Mouse (Mus musculus) spleen, postnatal 14 days (tissue): ENCODE results near the gene Npw.

Source experiments
- DNase-seq, 2 experiments: peaks; one replicate each; pipeline ENCODE4 v3.0.0; 2021 to 2022; ENCODE audit warnings: low spot score in 2 of 2

Npw gene

DNA sequence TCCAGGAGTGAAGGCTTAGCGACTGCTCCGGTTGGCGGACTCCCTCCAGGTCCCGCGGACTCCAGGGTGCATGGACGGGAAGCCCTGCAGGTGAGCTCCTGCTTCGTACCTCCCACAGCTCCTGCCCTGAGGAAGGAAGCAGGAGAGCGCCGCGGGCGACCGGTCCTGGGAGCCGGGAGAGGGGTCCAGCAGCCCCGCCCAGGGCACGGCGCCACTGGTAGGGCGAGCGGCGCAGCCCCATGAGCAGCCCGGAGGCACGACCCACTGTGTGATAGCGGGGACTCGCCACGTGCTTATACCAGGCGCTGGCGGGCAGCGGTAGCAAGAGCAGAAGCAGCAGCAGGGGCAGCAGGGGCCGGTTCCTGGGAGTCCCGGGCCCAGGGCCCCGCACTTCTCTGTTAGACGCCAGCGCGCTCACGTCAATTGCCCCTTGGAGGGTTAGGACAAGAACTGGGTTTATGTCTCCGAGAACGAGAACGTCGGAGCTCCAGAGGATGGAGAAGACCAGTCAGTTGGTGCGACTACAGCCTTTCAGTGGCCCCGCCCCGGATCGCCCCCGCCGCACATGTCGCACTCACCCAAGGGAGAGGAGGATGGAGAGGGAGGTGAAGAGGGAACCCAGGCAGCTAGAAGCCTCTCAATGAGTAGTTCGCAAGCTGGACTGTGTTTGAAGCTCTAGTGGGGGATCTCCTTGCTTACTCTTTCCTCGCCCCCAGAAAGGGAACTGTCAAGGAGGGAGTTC, at the start of gene Npw:
Gene Npw, minus strand, starts transcription at position 441 of the 742 bp plus-strand sequence.
- no peak for DNase-seq

DNA sequence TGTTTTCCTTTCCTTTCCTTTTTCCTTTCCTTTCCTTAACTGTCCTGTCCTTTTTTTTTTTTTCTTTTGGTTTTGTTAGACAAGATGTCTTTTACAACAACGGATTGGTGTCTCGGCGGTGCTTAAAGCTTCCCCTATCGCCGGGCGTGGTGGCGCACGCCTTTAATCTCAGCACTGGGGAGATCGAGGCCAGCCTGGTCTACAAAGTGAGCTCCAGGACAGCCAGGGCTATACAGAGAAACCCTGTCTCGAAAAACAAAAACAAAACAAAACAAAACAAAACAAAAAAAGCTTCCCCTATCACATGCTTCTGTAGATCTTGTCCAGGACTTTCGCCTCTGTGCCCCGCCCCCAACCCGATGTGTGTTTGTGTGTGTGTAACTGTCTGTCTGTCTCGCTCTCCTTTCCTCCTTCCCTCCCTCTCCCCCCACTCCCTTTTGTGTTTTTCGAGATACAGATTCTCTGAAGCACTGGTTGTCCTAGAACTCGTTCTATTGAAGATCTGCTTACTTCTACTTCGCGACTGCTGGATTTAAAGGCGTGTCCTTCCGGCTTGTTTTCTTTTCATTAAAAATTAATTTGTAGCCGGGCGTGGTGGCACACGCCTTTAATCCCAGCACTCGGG, 49.7 kb upstream of the Npw start:
- no peak for DNase-seq

DNA sequence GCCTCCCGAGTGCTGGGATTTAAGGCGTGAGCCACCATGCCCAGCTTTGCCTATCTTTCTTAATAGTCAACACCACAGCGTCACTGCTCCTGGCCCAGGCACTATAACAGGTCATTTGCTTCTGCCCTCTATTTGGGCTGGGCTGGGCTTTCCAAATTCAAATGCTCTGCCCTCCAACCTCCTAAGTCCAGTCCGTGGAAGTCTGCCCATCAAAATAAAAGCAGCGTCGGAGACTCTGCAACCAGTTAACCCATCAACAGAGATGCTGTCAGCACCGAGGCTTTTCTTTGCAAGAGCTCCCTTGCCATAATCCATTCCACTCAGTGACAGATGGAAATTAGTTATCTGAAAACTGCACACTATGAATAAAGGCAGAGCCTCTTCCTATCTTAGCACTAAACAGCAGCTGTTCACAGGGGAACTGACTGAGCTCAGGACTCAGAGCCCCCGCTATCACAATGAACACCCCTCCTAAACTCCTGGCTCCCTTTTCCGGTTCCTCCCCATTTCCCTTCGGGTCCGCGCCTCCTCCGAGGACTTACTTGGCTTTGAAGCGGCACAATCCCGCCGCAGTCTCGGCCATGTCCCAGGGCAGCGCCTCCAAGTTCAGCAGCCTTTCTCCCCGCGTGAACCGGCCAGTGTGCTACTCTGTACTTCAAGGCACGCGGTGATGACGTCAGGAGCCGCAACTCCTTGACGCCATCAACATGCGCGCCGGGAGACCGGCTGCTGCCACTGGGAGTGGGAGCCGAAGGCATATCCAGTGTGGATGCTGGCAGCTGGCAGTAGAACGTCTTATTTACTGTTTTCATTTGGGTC, 48.9 kb upstream of the Npw start, which contains the start of gene Tbl3:
Gene Tbl3, minus strand, starts transcription at position 679 of the 819 bp plus-strand sequence.
- peak; percentile 78 to 92 for DNase-seq

DNA sequence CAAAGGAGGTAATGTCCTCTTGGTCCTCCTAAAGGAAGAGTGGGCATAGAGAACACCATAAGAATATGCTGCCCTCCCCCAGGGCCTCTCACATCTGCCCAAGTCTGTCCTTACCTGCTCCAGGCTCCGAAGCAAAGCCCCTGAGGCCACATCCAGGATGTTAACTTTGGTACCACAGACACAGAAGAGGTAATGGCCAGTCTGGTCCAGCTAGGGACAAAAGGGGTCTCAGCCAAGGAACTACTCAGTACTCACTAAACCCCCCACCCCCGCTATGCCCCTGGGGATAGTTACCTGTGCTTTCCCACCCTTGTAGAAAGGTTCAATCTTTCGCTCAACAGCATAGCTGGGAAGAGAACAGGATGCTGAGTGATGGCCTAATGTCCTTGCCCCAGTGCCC, 47.6 kb upstream of the Npw start:
- DNase-seq: no peak

DNA sequence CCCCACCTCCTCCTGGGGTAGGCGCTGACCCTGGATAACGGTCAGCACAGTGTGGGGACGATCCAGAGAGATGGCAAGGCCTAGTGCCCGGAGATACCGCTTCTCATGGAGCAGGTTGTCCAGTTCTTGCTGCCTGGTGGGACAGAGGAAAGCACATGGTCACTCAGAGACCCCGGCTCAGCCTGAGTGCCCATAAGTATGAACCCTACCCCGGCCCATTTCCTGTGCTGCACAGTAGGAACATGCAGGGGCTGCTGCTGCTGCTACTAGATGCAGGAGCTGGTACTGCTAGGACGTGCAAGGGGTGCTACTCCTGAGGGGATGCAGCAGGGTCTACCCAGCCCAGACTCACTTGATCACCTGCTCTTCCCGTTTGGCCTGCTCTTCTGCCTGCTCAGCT, 43.0 kb upstream of the Npw start:
- DNase-seq: no peak

DNA sequence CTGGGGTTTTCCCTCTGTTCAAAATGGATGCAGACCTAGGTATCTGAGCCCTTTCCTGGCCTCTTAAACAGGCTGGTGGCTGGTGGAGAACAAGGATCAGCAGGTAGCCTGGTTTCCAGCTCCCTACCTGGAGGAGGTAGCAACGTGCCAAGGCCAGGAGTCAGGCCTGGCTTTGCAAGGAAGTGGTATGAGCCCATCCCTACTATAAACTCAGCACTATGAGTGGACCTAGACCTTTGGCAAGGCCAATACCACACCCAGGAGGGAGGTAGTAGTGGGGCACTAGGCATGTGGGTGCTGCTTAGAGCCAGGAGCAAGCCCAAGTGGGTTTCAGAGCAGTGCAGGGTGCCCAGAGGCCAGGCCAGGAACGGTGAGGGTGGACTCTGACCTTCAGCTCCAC, 41.2 kb upstream of the Npw start:
- no peak for DNase-seq

DNA sequence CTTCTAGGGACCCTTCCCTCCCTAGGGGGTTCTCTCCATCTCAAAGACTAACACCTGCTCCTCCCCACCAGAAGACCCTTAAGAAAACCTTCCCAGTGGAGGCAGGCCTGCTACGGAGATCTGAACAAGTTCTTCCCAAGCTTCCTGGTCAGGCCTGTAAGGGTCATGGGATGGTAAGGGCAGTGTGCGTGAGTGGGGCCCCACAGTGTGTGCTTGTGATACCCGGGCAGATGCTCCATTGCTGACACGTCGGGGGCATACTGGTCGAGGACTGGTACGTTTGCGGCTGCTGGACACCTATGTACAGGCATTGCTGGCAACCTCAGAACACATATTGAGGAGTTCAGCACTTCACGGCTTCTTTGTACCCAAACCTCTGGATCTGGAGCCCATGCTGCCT, 40.5 kb upstream of the Npw start:
- DNase-seq: no peak

DNA sequence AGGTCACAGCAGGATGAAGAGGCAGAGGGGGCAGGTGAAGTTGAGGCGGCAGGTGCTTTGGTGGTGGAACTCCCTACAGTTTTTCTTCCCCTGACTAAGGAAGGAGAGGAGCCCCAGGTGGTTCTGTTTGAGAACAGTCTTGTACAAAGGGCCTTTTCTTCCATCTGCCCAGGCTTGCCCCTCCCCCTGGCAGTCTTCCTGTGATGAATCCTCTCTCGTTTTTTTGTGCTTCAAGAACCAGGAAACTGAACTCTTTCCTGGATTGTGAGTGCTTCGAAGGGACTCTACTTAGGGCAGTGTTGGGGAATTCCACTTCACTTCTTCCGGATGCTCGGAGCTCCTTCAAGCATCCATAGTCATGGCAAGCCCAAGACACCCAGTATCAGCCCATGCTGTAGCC, 39.7 kb upstream of the Npw start:
- no peak for DNase-seq

DNA sequence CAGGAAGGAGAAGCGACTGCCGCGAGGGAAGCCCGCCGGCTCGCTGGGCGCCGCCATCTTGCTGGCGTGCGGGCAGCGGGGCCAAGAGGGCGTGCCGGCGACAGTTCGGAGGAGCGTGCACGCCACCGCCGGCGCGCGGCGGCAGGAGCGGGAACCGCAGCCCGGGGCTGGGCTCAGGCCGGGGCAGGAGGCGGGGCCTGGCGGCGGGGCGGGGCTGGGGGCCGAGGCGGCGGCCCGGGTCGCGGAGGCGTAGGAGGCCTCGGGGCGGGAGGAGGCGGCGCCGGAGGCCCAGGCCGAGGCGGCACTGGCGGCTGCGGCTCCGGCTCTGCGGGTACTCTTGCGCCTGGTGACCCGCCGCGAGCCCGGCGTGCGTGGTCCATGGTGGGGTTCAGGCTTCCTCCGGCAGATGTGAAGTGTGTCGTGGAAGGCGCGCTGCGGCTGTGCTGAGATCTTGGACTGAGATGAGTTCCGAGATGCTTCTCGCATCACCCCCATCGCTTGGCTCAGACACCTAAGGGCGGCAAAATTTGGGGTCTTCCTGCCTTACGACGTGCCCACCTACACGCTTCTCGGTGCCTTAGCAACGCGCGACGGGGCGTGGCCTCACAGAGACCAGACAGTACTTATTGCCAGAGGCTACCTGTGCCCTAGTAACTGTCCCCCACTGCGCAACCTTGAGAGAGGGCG, 37.9 kb upstream of the Npw start, which contains the start of the genes Gfer and Noxo1:
Gene Gfer, minus strand, starts transcription at position 146 of the 687 bp plus-strand sequence.
Gene Noxo1, plus strand, starts transcription at position 224 of the 687 bp plus-strand sequence.
- peak; percentile 77 to 84 for DNase-seq

DNA sequence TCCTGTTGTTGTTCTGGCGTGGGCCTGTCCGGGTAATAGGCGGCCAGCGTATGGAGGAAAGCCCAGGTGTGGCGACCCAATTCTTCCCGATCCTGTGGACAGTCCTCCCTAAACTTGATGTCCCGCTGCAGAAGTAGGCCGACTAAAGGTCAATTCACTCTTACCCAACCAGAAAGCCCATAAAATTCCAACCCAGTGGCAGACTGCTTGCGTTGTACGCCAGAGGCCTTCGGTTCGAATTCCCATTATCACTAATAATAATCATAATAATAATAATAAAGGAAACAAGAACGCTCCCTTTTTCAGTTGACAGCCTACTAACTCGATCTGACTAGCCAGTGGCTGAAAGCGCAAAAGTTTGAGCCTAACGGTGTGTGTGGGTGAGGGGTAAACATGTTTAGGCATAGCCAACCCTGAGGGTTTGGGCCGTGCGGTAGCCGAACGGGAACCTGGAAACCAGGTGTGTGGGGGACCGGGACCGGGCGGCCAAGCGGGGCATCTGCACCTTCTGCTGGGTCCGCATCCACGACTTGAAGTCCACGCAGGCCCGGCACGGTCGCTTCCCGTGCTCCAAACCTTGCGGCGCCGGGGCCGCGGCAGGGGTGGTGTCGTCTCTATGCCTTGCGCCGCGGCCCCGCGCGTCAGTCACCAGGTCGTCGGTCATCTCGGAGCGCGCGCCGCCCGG, 37.2 kb upstream of the Npw start:
- DNase-seq: no peak

DNA sequence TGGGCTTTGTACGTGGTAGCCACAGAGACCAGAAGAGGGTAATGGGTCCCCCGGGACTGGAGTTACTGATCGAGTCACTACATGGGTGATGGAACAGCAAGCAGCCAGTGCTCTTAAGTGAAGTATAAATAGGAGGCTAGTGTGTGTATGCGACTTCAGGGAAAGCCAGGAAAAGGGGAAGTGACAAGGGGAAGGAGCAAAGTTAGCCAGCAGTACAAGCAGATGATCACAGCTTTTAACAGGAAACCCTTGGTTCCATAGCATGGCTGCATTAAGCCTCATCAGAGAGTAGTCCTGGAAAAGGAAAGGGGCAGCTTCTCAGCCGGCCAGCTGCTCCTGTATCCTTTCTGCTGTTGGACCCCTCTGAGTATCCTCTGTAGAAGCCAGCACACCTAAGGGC, 34.1 kb upstream of the Npw start:
- DNase-seq: no peak

DNA sequence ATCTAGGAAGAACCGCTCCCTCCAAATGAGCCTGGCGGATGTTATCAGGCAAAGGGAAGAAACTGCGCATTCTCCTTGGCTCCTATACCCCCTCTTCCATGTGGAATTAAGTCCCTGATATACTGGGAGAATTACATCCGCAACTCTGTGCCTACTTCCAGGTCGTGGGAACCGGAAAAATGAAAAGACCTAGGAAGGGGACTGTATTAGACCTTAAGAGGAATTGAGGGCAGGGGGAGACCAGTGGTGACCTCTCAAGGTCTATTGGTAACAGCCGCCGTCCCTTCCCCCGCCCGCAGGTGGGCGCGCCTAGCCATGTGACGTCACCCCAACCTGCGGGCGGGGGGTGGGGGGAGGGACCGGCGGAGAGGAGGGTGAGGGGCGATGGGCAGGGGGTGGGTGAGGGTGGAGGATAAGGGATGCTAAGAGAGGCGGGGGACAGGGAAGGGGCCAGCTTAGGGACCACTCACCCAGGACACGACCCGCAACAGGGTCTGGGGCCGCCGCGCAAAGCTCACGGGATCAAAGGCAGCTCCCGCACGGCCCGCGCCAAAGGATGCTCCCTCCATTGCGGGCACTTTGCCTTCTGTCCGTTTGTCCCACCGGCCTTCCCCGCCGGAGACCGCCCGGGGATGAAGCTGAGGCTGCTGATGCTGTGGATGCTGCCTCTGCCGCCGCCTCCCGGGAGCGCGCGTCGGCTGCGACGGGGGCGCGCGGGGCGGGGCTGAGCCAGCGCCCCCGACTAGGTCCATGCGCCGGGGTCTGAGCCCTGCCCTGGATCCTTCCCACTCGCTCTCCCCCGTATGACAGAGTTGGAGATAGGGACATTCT, 31.2 kb upstream of the Npw start, which contains the start of gene Syngr3:
Gene Syngr3, minus strand, starts transcription at position 705 of the 831 bp plus-strand sequence.
- DNase-seq: no peak

DNA sequence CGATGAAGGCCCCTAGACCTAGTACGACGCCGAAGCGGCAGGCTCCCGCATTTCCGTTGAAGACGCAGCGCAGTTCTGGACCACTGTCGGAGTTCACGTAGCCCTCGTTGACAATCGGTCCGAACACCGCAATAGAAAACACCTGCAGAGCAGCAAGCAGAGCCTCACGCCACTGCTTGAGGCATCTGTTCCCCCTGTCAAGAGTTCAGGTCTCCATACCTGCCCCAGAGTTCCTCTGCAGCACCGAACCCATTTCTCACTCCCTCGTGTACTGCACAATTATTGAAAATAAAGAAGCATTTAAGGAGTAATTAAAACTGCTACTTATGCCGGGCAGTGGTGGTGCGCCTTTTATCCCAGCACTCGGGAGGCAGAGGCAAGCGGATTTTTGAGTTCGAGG, 29.3 kb upstream of the Npw start:
- no peak for DNase-seq

DNA sequence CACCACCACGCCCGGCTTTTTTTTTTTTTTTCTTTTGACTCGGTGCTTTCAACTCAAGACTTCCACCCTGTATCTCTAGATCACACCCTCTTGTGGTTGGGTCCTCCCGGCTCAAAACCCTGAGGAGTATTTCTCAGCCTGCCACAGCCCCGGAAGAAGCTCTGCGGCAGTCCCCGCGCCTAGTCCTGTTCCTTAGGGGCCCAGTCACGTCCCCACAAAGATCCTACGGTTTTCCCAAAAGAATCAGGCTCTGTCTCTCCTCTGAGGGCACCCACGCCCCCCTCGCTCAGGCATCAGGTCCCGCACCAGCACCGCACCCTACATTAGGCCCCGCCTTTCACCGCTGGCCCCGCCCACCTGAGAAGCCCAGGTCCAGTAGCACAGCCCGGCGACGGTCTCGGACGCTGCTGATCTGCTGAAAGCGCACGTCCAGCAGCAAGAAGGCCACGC, 28.9 kb upstream of the Npw start:
- DNase-seq: peak; percentile 34 to 41

DNA sequence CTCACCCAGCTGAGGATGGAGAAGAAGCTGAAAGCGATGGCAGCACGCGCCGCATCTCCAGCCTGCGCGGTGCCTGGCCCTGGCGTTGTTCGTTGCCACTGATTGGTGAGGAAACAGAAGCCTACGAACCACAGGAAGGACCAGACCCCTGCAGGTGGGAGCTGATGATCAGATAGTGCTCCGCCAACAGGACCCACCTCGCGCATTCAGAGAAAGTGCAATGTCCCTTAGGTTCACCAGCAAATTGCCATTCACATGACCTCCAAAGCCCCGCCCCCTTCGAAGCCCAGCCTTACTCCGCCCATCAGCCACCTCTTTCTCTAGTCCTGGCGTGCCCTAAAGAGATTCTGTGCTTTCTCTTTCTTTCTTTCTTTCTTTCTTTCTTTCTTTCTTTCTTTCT, 28.3 kb upstream of the Npw start:
- DNase-seq: peak in 1 of 2 experiments; percentile 55

DNA sequence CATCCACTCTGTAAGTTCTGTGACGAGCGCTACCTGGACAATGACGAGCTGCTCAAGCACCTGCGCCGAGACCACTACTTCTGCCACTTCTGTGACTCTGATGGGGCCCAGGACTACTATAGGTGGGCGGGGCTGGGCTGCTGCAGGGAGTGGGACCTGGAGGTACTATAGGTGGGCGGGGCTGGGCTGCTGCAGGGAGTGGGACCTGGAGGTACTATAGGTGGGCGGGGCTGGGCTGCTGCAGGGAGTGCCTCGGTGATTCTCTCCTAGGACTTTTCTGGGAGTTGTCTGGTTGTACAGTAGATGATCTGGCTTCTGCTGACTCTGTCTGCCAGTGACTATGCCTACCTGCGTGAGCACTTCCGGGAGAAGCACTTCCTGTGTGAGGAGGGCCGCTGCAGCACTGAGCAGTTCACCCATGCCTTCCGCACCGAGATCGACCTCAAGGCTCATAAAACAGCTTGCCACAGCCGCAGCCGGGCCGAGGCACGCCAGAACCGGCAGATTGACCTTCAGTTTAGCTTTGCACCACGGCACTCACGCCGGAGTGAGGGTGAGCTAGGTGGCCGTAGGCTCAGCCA, 19.3 kb upstream of the Npw start:
- DNase-seq: no peak

DNA sequence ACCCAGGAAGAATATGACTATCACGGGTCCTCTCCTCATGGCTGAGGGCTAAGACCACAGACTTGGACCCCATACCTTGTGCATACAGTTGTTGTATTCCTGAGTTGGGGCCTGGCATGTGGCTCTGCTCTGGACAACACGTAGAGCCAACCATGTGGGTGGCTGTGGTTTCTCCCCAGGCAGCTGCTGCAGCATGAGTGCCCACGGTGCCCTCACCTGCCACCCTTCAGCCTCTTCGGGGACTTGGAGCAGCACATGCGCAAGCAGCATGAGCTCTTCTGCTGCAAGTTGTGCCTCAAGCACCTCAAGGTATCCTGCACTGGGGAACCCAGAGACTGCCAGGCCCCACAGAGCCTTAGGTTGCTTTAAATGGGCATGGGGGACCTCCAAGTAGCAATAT, 18.6 kb upstream of the Npw start:
- DNase-seq: no peak

DNA sequence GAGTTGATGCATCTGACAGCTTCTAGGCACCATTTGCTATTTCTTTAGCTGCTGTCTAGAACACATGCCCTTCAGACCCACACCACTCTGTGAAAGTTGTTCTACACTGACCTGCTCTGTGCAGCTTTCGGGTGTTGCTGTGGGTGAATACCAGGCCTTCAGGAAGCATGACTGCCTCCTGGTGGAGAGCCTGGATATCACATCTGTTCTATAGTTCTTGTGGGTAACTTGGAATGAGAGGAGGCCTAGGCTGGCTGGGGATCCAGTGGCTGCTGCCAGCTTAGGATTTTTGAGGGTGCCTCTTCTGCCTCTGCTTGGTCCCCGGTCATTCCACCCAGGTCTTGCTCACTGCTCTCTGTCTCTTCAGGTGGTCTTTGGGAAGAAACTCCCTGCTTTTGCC, 17.9 kb upstream of the Npw start:
- peak; percentile 45 to 75 for DNase-seq

DNA sequence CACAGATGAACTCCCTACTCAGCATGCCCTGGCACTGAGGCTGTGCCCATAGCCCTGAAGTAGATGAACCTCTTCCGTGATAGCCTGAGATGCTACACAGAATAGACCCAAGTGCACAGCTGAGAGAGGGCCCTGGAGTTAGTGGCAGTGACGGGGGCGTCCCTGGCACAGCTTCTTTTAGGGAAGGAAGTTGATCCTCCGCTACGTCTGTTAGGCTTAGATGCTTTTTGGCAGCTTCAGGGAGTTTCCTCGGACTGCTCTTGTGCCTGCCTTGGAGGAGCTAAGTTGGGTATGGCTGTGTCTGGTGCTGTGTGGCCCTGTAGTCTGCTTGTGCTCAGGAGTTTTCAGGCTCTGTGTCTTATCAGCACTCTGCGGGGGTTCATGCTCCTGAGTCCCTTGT, 16.0 kb upstream of the Npw start:
- no peak for DNase-seq

DNA sequence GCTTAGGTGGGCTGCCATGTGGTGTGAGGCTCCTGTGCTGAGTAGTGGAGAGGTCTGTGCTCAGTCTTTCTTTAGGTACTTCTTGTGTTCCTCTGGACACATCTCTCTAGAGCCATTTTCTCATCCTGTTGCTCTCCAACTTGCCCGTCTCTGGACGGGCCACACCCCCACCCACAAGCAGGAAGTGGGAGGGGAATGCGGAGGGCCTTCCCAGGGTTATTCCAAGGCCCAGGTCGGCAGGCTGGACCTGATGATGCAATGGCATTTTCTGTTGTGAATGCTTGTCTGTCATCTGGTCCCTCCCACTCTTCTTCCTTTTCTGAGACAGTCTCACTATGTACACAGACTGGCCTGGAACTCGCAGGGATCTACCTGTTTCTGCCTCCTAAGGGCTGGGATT, 13.9 kb upstream of the Npw start:
- DNase-seq: no peak
